Comparison of ENCODE assay signal across 7 mouse cellular contexts in genomic region chr5:74531630-74532280, GRCm38 (mm10). TPM values are rescaled to one million over a fixed set of nuclear protein-coding genes. Genes with fewer than 3 reads are reported as not detected.
A peak's percentile ranks its signal among the peaks of the same experiment; 100 is the strongest.
DNase-seq lines count a peak whose midpoint lies in the region; ATAC-seq lines count a peak whose summit lies in the region.

Gene Scfd2 (minus strand): TSS chr5:74531759.

- DNase-seq in adrenal gland, adult 2 months, result peak; percentile 98
- peak; percentile 94 for DNase-seq in embryo, embryonic 11.5 days (ENCODE audit: low read depth, low spot score)
- peak; percentile 91 to 96 for DNase-seq in gastrocnemius, postnatal 4 days (ENCODE audit: low spot score in 2 of 2)
- peak; percentile 97 for DNase-seq in left cerebral cortex, postnatal 36 days (ENCODE audit: low spot score in 2 of 2)
- DNase-seq in midbrain, embryonic 11.5 days (ENCODE audit: low spot score, missing footprints), result peak; percentile 100
- DNase-seq in skeletal muscle tissue, adult 2 months (ENCODE audit: low read depth, low spot score), result peak; percentile 91

- peak within 1 kb of the TSS; percentile 98 for H3K4me3 ChIP-seq in intestine, embryonic 16.5 days (ENCODE audit: low read length)
- peak within 1 kb of the TSS; percentile 81 for H3K4me3 ChIP-seq in midbrain, embryonic 11.5 days (ENCODE audit: low read depth, low read length)

- 6% methylated on average over 35 of the region's 35 CpGs for WGBS in intestine, embryonic 16.5 days
- 7% methylated on average over 35 of the region's 35 CpGs for whole genome bisulfite sequencing in midbrain, embryonic 11.5 days

- intact Hi-C loops in left cerebral cortex, postnatal 36 days (cut with DNase I), result loop anchor here (10.0 kb wide), 2 partner anchors 217 to 623 kb away; partner anchors contain the start of gene Pdgfra

- peak within 1 kb of the TSS; percentile 54 for H3K27ac ChIP-seq in intestine, embryonic 16.5 days (ENCODE audit: low read length)
- no peak within 1 kb of the TSS for H3K27ac ChIP-seq in midbrain, embryonic 11.5 days (ENCODE audit: low read depth, low read length)

- H3K36me3 ChIP-seq in intestine, embryonic 16.5 days (ENCODE audit: control insufficient read depth, insufficient read depth, low read length), result no peaks in the 10 kb centered on the region
- H3K36me3 ChIP-seq in midbrain, embryonic 11.5 days (ENCODE audit: control insufficient read depth, insufficient read depth, low read length), result no peaks in the 10 kb centered on the region

- H3K9me3 ChIP-seq in intestine, embryonic 16.5 days (ENCODE audit: control insufficient read depth, low read length), result no peaks in the 10 kb centered on the region
- no peaks in the 10 kb centered on the region for H3K9me3 ChIP-seq in midbrain, embryonic 11.5 days (ENCODE audit: control insufficient read depth, low read length)

- H3K4me1 ChIP-seq in intestine, embryonic 16.5 days (ENCODE audit: control insufficient read depth, insufficient read depth, low read length), result peaks cover 13% of the 10 kb centered on the region
- peaks cover 19% of the 10 kb centered on the region for H3K4me1 ChIP-seq in midbrain, embryonic 11.5 days (ENCODE audit: control insufficient read depth, insufficient read depth, low read length)

- peak; percentile 89 for ATAC-seq in intestine, embryonic 16.5 days
- ATAC-seq in midbrain, embryonic 11.5 days (ENCODE audit: low FRiP score), result peak; percentile 85

- no peaks in the 10 kb centered on the region for H3K27me3 ChIP-seq in intestine, embryonic 16.5 days (replicated peaks; ENCODE audit: control insufficient read depth, insufficient read depth, low read length)
- no peaks in the 10 kb centered on the region for H3K27me3 ChIP-seq in midbrain, embryonic 11.5 days (ENCODE audit: control insufficient read depth, insufficient read depth, low read length)

- H3K4me2 ChIP-seq in intestine, embryonic 16.5 days (ENCODE audit: low read depth, low read length), result peak within 1 kb of the TSS; percentile 77
- H3K4me2 ChIP-seq in midbrain, embryonic 11.5 days, result peak within 1 kb of the TSS; percentile 99

- peak within 1 kb of the TSS; percentile 77 for H3K9ac ChIP-seq in intestine, embryonic 16.5 days (ENCODE audit: low read depth, low read length)
- peak within 1 kb of the TSS; percentile 62 for H3K9ac ChIP-seq in midbrain, embryonic 11.5 days (ENCODE audit: low read length)

RNA-seq across cellular contexts. Expression of gene Scfd2, which starts in this region (rescaled TPM):
- 10 to 100 TPM; 21.6 to 28.6 TPM for total RNA-seq in adrenal gland, adult 2 months (2021)
- polyA plus RNA-seq in adrenal gland, adult 2 months (2012; rRNA removed), result 16.3 and 18.1 TPM in 2 replicates
- 10 to 100 TPM; 14.2 to 14.3 TPM for total RNA-seq in gastrocnemius, postnatal 4 days (2021)
- polyA plus RNA-seq in intestine, embryonic 16.5 days (2015; fragmentation: Nextera tagmentation; extraction: Ambion mirVana), result 17.7 and 19.6 TPM in 2 replicates
- total RNA-seq in left cerebral cortex, postnatal 36 days (2021), result 10 to 100 TPM; 26.8 to 34.0 TPM
- polyA plus RNA-seq in midbrain, embryonic 11.5 days (2014; fragmentation: Nextera tagmentation; extraction: Ambion mirVana), result 12.4 and 15.5 TPM in 2 replicates
